Mouse (Mus musculus) brown adipose tissue, adult 24 weeks (tissue): Measurements from ENCODE around the gene Stag3. TPM values are rescaled to one million over a fixed set of nuclear protein-coding genes. Genes with fewer than 3 reads are reported as not detected.

Experiments used
- H3K27ac ChIP-seq: fragments of 200-500 bp; replicated peaks from 2 replicates; pipeline ENCODE4 v1.5.1; 2012; ENCODE audit warnings: low read depth, mild to moderate bottlenecking, low read length
- H3K4me1 ChIP-seq: fragments of 200-500 bp; 2 replicates; pipeline ENCODE4 v1.6.1; 2012; ENCODE audit warnings: low read length, mixed read lengths; ENCODE audit not compliant: control insufficient read depth, insufficient read depth, insufficient read length
- H3K4me3 ChIP-seq: fragments of 200-500 bp; 2 replicates; pipeline ENCODE4 v1.5.1; 2012; ENCODE audit warnings: low read depth, mild to moderate bottlenecking, low read length, moderate library complexity; ENCODE audit not compliant: insufficient read depth
- polyA plus RNA-seq: library from polyadenylated mRNA; stranded (reverse); fragments of >200 nt; gene quantifications from 2 replicates; pipeline ENCODE4 v1.2.4, GENCODE M21; 2012; ENCODE audit not compliant: missing spikeins, insufficient read depth, insufficient read length

The Stag3 gene
- polyA plus RNA-seq: not detected in 2 replicates

DNA sequence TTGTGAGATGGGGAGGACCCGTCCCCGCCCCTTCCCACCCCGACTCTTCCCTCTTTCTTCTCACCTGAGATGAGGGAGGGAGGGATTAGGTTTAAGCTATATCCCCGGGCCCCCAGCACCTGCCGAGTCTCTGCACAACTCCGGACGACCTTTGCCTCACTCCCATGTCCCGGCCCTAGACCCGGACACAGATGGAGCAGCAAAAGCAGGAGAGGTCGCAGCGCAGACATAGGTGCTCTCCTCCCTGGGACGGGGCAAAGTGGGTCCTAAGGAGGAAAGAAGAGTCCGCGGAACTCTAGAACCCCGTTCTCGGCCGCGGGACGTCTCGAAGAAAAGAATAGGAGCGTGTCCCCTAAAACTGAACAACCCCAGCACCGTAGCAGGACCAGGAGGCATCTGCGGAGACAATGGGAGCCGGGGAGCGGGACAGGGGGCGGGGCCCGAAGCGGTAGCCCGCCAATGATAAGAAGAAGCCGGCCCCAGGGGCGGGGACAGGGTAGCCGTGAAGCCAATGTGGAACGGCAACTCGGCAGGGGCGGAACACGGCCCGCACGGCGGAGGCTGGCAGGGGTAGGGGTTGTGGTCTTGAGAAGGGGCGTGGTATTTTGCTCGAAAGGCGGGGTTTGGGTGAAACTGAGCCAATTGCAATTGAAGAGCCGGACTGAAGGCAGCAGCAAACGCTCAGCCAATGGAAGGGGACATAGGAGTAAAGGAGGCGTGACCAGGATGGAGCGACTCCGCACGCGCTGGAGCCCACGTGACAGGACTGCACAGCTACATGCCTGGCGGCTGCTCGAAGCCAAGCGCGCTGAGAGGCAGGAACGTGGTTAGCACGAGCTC, at the start of gene Stag3, which contains the start of the genes Gm43720 and Gpc2:
TSS of gene Stag3 (plus strand) at position 656 of the 840 bp plus-strand sequence.
TSS of gene Gm43720 (minus strand) at position 374 of the 840 bp plus-strand sequence.
TSS of gene Gpc2 (minus strand) at position 421 of the 840 bp plus-strand sequence.
- H3K4me1 ChIP-seq: no peaks in the 10 kb centered on the region
- H3K27ac ChIP-seq: no peak within 1 kb of the TSS
- H3K4me3 ChIP-seq: peak within 1 kb of the TSS; percentile 52

DNA sequence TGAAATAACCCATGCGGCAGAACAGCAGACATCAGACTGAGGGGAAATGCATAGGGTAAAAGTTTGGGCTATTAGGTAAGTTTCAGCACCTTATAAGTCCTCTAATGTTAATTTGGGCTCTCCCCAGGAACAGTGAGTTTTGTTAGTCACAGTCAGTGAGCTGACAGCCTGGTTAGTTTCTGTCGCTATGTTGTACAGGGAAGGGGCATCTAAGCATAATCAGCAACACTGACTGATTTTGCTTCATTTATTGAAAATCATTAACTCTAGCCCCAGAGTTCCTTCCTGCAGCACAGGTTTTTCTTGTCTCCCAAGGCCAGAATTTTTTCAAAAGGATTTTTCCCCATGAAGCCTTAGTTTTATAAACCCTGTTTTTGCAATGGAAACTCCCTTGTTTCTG, 46.3 kb upstream of the Stag3 start:
- Histone ChIP-seq H3K27ac (no peak overlapping the region), H3K4me3 (no peak overlapping the region), H3K4me1 (no peaks in the 10 kb centered on the region)

DNA sequence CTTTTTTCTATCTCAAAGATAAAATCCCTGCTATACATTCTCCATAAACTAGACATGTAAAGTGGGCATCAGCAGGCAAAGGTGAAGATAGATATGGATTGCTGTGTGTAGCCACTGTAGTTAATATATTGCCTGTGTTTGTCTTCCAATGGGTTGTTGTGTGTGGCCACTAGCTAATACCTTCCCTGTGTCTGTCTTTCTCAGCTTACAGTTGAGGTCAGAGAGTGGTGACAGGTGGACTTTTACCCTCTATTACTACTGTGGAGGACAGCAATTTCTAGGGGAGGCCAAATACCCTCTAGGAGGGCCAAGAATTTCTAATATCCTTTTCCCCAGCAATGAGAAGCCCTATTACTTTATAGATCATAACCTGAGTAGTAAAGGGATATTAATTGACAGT, 45.8 kb upstream of the Stag3 start:
- no peak overlapping the region for H3K27ac ChIP-seq
- H3K4me3 ChIP-seq: no peak overlapping the region
- H3K4me1 ChIP-seq: no peaks in the 10 kb centered on the region

DNA sequence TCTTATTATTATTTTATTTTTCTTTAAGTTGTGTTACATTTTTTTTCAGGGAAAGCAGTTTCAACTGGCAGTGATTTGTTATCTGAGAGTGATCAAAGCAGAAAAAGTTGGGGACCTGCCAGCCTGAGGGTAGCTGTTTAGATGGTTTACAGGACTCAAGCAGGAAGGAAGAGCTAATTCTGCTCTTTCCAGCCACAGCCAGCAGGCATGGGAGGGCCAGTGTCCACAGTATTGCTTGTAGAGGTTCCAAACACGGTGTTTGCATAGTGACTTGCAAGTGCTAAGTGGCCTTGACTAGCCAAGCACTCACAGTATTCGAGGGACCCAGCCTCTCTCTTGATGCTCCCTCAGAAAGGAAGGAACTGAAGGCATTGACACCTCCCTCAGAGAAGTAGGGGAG, 38.5 kb upstream of the Stag3 start:
- H3K4me1 ChIP-seq: no peaks in the 10 kb centered on the region
- H3K4me3 ChIP-seq: no peak overlapping the region
- no peak overlapping the region for H3K27ac ChIP-seq

DNA sequence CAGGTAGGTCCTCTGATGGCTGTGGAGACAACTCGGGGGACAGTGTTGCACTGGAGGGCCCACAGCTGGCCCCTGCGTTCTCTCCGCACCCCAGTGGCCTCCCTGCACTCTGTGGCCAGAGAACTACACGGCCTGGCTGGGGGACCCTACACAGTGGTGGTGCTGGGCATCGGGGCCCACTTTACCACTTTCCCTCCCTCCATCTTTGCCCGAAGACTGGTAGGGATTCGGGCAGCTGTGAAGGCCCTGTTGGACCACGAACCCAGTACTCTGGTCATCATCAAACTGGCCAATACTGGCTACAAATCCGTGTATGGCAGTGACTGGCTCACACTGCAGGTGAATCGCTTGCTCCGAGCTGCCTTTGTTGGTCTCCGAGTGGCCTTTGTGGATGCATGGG, 28.9 kb upstream of the Stag3 start:
- H3K4me1 ChIP-seq: peaks cover 3% of the 10 kb centered on the region; the same call in 1 of the 2 replicates
- no peak overlapping the region for H3K4me3 ChIP-seq
- H3K27ac ChIP-seq: no peak overlapping the region

DNA sequence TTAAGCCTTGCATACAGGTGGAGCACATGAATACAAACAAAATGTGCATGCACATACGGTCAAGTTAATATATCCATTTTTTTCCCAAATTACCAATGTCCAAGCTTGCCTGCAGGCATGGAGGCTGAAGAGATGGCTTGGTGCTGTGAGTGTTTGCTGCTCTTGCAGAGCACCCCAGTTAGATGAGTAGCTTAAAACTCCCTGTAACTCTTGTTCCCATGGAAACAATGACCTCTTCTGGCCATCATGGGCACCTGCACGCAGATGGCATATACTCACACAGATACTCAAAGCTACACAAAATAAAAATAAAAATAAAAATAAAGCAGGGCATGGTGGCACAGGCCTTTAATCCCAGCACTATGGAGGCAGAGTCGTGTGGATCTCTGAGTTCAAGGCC, 27.0 kb upstream of the Stag3 start:
- Histone ChIP-seq H3K4me1 (peaks cover 3% of the 10 kb centered on the region; the same call in 1 of the 2 replicates), H3K27ac (no peak overlapping the region), H3K4me3 (no peak overlapping the region)

DNA sequence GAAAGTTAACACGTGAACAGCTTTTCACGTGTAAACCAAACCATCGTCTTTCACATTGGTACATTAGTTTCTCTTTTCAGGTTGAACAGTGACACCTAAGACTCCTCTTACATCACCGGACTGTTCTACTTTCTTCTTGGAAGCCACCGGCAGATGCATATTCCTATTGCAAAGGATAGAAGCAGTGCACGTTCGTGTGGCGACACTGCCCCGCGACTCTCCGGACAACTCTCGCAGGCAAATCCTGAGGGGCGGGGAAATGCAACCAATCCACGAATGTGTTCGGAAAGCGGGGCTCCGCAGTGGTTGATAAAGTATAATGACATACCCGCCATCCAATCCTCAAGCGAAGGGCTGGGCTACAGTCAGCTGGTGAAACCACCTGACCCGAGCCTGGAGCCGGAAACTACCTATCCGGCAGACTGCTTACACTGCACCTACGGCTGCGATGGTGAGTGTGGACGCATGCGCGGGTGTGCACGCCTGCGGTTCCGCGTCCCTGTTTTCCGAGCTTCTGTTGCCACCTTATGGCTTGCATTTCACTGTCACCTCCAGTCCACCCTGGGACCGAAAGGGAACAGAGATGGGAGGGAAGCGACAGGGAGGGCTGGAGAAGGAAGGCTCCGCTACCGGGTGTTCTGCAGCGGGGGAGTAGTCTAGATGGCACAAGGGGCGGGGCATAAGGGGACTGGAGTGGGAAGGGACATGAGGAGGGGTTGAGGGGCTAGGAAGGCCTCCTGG, 24.5 kb upstream of the Stag3 start, which contains the start of gene Lamtor4:
TSS of gene Lamtor4 (plus strand) at position 130 of the 741 bp plus-strand sequence.
- H3K4me1 ChIP-seq: peaks cover 3% of the 10 kb centered on the region; the same call in 1 of the 2 replicates
- peak within 1 kb of the TSS; percentile 13; the same call in 1 of the 2 replicates for H3K27ac ChIP-seq
- H3K4me3 ChIP-seq: peak within 1 kb of the TSS; percentile 83

DNA sequence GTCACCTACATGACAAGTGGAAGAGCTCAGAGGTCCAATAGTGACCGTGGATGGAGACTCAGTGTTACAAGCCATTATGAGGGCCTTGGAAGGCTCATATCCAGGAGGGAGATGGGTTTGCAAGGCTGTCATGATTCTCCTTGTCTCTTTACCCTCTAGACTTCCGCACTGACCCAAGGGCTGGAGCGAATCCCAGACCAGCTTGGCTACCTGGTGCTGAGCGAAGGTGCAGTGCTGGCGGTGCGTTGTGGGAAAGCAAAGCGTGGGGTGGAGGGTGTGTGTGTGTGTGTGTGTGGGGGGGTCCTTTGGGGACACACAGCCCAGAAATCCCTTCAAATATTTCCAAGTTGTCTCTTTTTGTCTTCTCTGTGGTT, 24.0 kb upstream of the Stag3 start:
- Histone ChIP-seq H3K4me3 (peak overlapping the region; percentile 83), H3K27ac (peak overlapping the region; percentile 13; the same call in 1 of the 2 replicates), H3K4me1 (peaks cover 3% of the 10 kb centered on the region; the same call in 1 of the 2 replicates)

DNA sequence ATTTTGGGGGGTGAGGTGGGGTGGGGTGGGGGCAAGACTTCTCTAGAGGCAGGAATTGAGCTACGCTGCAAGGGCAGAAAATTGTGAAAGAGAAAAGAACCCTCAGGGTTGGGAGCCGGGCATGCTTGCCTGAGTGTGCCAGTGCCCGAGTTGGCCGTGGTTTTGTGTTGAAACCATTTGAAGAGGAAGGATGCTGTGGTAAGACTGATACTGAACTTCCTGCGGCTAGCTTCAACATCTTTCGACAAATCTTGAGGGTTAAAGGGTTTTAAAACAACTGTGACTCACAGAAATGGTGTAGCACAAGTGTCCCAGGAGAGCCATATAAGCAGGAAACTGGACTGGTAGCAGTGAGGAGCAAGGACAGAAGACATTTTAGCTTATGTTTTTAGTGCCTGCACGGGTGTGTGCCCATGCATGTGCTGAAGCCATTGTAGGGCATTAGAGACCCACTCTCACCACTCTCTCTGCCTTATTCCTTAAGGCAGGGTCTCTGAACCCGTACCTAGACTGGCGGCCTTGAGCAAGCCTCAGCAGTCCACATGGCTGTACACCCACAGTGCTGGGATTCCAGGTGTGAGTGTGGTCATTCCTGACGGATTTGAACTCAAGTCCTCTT, 23.0 kb upstream of the Stag3 start:
- Histone ChIP-seq H3K4me1 (peaks cover 3% of the 10 kb centered on the region; the same call in 1 of the 2 replicates), H3K4me3 (peak overlapping the region; percentile 7; the same call in 1 of the 2 replicates), H3K27ac (peak overlapping the region; percentile 40; the same call in 1 of the 2 replicates)

DNA sequence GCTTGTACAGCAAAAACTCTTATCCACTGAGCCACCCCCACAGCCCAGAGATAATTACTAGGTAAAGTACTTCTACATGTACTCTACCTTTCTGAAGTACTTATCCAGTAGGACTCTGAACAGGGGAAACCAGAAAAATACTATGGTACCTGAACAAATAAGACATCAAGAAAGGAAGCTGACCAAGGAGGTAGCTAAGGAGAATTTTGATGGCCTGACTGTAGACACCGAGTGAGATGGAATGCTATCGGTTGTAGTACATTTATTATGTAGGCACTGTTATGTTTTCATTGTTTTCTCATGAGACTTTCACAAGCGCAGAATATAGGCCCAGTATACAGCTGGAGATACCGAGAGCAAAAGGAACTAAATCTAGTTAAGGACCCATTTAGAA, 22.5 kb upstream of the Stag3 start:
- H3K4me3 ChIP-seq: no peak overlapping the region
- peaks cover 3% of the 10 kb centered on the region; the same call in 1 of the 2 replicates for H3K4me1 ChIP-seq
- H3K27ac ChIP-seq: no peak overlapping the region; the same call in 1 of the 2 replicates

DNA sequence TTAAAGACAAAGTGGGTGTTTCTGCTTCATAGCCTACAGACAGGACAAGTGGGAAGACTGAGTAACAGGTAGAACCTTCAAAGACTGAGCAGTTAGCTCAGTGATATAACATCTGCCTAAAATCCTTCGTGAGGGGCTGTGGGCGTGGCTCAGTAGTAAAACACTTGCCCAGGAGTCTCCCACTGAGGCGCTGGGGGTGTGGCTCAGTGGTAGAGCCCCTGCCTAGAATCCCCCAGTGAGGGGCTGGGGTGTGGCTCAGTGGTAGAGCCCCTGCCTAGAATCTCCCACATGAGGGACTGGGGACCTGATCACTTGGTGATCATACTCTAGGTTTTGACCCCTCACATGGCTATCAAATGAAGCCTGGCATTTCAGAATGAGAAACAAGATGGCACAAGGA, 22.0 kb upstream of the Stag3 start:
- no peak overlapping the region for H3K27ac ChIP-seq
- H3K4me1 ChIP-seq: peaks cover 3% of the 10 kb centered on the region; the same call in 1 of the 2 replicates
- H3K4me3 ChIP-seq: no peak overlapping the region

DNA sequence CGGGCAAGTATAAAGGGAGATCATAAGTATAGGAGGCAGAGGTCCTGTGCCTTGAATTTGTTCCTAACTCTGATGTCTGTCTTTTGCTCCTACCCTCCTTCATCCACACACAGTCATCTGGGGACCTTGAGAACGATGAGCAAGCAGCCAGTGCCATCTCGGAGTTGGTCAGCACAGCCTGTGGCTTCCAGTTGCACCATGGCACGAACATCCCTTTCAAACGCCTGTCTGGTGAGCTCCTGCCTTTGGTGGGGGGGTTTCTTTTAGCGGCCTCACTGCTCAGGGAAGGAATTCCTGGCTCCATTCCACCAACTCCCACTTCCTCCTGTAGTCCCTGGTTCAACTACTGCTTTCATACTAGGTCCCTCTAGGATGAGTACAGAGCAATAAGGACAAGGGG, 21.5 kb upstream of the Stag3 start:
- Histone ChIP-seq H3K4me3 (no peak overlapping the region), H3K4me1 (peaks cover 3% of the 10 kb centered on the region; the same call in 1 of the 2 replicates), H3K27ac (no peak overlapping the region)

DNA sequence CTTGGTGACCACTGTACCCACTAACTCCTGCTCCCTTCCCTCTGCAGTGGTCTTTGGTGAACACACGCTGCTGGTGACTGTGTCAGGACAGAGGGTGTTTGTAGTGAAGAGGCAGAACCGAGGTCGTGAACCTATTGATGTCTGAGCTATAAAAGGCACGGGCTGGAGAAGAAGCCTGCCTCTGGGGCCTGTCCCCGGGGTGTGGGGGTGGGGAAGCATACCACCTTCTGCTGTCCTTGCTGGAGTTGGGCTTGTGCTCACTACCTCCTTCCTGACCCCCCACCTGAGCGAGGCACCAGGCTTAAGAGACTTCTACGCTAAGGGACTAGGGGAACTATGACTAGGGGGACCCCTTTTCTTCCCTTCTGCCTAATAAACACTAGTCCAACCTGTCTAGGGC, 21.0 kb upstream of the Stag3 start:
- Histone ChIP-seq H3K4me1 (peaks cover 3% of the 10 kb centered on the region; the same call in 1 of the 2 replicates), H3K27ac (no peak overlapping the region), H3K4me3 (no peak overlapping the region)

DNA sequence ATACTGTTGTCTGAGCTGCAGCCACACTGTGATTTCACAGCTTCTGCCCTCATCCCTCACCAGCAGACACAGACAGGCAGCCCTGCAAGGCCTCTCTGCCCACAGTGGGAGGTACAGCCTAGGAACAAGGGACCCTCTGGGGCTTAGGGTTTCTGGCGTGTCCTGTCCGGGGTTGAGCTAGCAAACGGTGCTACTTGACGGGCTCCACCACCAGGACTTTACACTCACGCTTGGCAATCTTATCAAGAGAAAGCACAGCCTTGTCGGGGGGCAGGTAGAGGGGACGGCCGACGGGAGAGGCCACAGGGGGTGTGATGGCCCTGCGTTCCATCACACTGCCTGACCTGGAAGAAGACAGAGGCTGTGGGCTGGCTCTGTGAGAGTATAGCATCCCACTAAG, 20.0 kb upstream of the Stag3 start:
- Histone ChIP-seq H3K4me1 (no peaks in the 10 kb centered on the region), H3K4me3 (no peak overlapping the region), H3K27ac (no peak overlapping the region)

DNA sequence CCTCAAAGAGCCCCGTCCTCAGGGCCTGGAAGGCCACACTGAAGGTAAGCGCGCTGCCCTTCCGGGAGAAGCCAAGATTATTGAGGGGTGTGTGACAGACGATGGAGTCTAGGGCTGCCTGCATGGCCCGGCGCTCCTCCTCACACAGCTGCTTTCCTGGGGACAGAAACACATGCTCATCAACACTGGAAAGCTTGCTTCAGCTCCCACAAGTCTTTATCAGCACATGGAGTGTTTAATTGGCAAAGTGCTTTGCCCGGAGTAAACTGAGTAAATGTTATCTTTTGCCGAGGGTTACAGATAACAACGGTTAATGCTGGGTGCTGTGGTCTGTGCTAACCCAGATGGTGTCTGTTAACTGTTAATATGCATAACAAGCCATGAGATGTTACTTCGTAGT, 19.2 kb upstream of the Stag3 start:
- Histone ChIP-seq H3K27ac (no peak overlapping the region), H3K4me1 (no peaks in the 10 kb centered on the region), H3K4me3 (no peak overlapping the region)
